Mouse (Mus musculus) granulocyte monocyte progenitor cell, adult 5-6 weeks (primary cell): ENCODE measurements around the gene Sema6d. TPM values are rescaled to one million over a fixed set of nuclear protein-coding genes. Genes with fewer than 3 reads are reported as not detected.

Source experiments
- ATAC-seq: replicated peaks from 2 replicates; pipeline ENCODE4 v1.8.0; 2016; ENCODE audit warnings: mild to moderate bottlenecking, moderate TSS enrichment, inconsistent platforms; ENCODE audit not compliant: poor library complexity, severe bottlenecking
- total RNA-seq, 2 experiments: library from RNA; stranded (forward) in 1 of 2; stranded (reverse) in 1 of 2; fragments of 200-712, 200-1000 nt in 1 of 2; fragments of >200 nt in 1 of 2; fragmentation: Nextera tagmentation in 1 of 2; gene quantifications; 2 replicates each; pipeline ENCODE4 v1.2.3; 2014 to 2017

Sema6d gene
- total RNA-seq, 2 experiments from 2014 or later: 0.10 TPM; not detected in 1

DNA sequence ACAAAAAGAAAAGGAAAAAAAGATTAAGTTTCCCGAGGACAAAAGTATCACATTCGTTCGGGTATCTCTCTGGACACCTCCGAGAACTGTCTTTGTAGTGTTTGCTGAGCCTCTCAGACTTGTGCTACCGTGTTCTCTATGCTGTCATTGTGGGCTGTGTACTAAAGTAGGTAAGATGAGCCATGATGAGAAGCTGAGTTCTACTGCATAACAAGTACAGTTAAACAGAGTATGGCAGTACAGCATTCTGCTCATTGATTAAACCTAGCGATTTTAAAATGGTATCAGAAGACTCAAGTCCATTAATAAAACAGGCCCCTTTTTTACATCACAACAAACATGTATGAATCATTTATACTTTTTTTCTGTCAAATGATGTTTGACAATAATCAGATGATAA, 433.9 kb downstream of the Sema6d start:
- ATAC-seq: no peak

DNA sequence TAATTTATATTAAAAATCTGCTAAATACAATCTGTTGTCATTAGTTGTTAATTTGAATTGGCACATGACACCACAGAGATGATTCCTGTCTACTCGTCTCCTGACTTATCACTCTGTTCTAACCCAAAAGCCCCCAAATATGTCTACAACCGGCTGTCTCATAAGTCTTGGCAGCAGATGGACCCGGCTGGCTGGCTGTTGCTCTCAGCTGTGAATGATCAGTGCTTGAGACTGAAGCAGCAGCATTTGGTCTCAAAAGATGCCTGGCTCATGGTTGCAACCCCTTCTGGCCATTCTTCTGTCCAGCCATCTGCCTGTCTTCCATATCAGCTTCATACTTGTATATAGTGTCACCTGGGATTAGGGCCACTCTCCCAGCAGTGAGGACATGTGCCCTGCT, 434.4 kb downstream of the Sema6d start:
- no peak for ATAC-seq

DNA sequence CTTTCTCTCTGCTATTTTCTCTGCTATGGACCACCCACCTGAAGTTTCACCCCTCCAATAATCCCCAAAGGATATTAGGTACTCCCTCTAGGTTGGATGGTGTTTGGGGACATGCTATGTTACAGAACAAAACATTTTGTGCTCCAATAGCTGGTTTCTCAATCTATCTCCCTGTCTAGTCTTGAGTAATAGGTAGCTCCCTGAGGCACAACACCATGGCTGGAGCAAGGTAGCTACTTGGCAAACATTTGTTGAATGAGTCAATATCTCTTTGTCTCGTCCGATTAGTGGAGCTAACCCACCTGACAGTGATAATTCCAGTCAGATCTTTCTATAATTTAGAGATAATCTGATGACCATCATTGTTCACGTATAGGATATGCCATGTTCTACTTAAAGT, 437.9 kb downstream of the Sema6d start:
- no peak for ATAC-seq

DNA sequence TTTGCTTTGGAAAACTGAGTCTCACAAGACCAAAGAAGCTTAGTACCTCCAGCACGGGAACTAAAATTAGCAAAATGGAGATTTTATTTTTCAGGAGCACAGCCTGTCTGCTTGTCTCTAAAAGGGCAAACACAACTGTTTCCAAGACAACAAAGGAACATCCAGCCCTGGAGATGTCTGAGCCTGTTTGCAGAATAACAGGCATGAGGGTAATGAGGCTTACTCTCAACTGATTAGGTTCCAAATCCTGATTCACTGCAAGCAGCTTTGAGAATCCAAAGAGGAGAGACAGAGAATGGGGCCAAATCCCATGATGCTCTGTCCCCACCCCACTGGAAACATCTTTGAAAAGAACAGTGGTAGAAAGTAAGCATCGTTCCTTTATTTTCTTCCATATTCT, 440.7 kb downstream of the Sema6d start:
- no peak for ATAC-seq

DNA sequence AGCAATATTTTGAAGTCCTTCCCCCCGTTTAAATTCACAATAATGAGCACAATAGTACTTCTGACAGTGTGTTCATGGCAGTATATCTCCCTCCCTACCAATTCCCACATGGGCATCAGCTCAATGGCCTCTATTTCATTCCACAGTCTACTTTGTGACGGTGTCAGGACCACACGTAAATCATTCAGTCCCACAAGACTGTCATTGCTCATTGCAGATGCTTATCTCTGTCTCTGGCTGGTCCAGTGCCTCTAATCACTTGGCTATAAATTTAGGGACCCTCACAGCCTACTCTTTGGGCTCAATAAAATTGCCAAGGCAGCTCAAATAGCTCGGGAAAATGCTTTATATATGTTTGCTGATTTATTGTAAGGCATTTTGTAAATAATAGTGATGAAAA, 441.3 kb downstream of the Sema6d start:
- no peak for ATAC-seq

DNA sequence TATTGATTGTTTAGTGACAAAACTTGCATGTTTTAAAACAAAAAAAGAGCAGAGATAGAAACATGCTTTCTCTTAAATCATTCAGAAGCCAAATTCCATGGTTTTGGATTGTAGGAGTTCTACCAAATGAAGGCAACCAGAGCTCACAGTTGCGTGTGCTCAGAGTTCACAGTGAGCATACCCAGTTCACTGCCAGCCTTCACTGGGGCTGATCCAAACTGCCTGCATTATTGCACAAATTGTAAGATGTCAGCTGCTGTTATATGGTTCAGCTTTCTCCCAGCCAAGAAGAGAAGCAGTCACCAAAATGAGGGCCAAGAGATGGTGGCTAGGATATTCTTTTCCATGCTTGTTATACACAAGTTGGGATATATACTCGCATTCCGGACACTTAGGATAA, 443.1 kb downstream of the Sema6d start:
- ATAC-seq: no peak

DNA sequence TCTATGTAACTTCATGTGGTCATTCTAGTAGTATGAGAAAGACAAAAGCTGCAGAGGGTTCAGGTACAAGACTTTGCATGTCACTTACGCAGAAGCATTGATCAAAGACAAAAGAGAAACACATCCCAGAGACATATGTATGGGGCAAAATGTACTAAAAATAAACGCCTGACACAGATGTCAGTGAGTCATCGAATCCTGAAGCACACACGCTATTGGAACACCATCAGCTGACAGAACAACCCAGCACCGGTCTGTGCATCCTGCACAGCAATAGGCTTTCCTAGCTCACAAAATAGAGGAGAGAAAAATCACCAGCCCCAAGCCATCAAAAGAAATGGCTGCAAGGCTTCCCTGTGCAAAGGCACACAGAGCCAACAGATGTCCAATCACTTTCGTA, 443.8 kb downstream of the Sema6d start:
- no peak for ATAC-seq

DNA sequence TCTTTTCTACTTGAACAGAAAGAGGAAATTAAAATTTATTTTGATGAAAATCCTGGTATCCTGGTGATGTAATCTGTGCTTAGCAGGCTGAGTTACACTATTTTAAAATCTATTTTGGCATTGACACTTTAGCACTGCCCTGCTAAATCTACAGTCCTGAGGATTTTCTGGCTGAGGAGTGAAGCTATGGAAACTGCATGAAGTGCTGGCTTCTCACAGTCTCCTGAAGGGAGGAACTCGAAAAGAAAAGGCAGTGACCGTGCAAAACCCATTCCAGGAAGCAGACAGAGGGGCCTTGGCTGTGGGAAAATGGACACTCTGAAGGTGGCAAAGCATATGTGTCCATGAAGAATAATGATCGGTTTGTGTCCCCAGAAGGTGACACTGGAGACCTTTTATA, 460.5 kb downstream of the Sema6d start:
- no peak for ATAC-seq

DNA sequence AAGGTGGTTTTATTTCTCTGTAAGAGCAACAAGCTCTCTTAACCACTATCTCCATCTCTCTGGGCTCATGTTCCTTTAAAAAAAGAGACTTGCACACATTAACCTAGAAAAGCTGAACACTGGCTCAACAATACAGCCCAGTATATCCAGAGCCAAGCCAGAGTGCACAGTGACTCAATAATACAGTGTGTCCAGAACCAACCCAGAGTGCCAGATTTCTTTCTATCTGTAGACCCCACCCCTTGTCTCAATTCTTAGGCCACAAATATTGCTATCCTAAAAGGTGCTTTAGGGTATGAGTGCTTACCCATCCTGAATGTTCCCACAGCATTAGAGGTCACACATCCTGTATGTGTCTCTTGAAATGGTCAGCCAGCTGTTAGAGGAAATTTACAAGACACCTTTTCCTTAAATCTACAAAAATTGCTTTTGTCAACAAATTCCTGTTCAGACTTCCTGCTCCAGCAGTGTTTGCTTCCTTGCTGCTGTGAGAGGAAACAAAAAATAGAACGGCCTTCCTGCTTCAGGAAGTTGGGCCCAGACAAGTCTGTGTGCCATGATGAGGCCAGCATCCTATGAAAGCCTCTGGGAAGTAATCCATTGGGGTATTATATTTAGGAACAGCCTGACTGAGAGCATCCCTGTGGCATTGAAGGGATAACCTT, 465.1 kb downstream of the Sema6d start:
- ATAC-seq: no peak

DNA sequence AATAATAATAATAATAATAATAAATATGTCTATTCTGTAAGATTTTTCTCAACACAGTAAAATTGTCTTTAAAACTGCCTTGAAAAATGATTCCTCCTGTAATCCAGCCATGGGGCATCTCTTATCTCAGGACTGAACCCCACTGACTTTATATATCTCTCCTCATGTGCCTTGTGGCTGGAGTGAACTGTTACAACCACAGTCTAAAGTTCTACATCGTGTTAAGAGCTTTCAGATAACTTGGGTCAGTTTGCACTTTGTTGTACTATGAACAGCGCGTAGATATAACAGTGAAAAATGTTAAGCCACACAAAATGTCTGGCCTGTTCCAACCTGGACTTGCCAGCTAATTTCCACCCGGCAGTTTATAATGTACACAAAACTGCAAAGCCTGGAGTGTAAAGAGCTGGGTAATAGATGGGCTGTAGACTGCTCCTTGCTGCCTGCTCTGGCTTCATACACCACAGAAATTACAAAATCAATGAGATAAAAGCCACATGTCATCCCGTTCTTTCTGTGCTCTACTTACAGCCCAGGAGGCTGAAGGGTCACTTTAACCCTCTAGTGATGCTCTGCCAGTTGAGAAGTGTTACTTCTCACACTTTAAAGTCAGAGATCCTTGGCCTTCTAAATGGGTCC, 467.2 kb downstream of the Sema6d start:
- ATAC-seq: no peak

DNA sequence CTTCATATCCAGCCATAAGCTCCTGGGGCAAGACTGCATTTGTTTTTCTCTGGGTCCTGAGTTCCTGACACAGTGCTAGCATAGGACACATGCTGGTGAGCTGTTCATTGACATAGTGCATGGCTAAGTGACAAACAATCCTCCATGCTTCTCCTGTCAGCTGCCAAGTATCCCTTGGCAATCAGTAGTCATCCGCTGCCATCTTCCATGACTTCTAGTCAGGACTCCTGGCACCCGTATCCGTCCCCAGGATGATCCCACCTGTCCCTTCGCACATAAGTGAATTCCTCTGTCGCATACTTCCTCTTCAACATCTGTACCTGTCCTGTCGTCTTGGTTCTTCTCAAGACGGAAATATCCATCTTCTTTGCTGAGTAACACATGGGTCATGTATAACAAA, 468.3 kb downstream of the Sema6d start:
- ATAC-seq: no peak

DNA sequence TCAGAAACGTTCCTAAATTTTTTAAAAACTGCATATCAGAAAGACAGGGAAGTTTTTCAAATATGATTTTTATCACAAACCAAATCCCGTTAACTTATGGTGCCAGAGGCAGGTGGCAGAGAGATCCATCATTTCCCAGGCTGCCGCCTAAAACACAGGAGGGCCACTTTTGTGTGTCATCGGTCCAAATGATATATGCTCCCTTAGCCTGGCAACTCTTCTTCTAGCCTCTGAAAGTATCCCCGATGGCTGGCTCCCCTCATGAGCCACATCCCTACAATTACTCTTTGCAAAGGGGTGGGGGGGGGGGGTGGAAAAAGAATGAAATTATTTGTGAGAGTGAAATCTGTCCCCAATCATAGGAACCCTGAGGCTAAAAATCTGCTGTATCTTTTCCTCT, 471.9 kb downstream of the Sema6d start:
- ATAC-seq: no peak

DNA sequence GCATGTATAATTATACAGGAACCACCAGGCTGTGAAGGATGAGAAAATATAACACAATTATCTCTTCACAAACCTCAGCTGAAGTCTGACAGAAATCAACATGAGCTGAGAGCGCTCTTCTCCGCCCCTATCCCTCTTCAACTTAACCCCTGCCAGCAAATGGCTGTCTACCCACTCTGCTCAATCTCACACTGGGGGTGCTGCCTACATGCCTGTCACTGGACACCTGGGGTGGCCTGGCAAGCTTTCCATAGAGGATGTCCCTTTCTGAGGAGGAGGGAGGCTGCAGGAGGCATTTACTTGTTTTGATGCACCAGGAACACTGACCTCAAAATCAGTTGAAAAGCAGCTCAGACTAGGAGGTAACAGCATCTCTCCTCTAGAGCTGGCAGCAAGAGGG, 472.3 kb downstream of the Sema6d start:
- ATAC-seq: no peak

DNA sequence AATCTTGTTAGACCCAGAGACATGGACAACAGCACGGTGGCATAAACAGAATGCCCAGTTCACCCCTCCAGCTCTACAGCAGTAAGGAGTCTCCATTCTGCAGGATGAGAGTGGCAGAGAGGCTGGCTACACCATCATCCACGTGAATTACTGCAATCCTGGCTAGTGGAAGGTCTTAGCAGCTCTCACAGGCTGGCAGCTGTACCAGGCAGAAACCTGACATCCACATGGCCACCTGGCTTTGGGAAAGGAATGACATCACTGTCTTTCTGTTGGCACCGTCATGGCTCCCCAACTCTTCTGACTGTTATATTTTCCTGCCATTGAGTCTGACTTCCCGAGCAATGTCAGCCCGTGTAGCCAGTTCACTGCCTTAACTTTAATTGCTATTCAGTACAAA, 474.0 kb downstream of the Sema6d start:
- no peak for ATAC-seq

DNA sequence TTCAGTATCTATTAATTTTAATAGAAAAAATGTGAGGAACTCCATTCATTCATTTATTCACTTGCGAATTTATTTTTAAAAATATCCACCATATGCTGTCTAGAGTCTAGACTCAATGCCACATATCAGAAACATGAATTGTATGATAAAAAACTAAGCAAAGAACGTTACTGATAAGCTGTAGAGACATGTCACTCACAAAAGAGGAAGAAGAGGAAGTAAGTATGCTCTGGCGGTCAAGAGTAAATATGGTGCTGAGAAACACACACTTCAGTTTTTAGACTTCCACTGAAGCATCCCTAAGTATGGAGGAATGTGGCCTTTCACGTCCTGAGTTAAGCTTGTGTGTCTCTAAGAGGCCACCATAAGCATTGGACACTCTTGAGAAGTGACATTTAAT, 484.0 kb downstream of the Sema6d start:
- ATAC-seq: peak; percentile 70

DNA sequence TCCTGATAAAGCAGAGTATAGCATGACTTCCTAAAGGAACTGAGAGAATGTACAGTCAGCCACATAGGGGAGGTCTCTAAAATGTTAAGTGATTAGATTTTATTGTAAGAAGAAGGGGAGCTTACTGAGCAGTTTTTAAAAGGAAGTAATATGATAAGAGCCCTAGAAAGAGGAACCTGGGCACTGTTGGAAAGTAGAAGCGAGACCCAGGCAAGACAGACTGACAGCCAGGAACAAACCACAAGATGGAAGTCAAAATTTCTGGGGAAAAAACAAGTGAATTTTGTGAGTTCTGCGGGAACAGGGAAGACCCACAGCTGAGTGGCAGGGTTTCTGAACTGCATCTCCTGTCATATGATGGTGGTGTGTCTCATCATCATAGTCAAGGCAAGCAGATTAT, 486.3 kb downstream of the Sema6d start:
- peak; percentile 86 for ATAC-seq

DNA sequence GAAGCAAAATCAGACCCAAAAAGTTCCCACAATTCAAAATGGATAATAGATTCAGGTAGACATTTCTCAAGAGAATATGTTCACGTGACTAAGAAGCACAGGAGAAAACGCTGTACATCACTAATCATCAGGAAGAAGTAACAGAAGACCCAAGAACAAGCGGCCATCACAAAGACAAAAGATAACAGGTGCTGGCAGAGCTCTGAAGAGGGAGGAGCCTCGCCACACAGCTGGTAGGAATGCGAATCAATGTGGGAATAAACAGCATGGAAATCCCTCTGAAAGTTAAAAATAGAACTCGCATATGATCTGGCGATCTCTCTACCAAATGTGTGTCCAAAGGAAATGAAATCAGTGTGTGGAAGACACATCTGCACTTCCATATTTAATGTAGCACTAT, 493.8 kb downstream of the Sema6d start:
- no peak for ATAC-seq

DNA sequence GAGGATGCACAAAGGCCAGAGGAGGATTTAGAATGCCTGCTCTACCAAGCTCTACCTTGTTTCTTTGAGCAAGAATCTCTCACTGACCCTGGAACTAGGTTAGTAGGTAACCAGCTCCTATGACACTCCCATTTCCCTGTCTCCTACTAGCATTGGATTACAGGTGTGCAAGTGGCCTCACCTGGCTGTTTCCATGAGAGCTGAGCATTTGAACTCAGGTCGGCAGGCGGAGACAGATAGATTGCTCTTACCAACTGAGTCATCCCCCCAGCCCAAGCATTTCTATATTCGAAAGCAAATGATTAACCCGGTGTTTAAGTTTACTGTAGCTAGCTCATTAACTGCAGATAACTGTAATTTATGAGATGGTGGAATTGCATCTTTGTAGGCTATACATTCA, 503.0 kb downstream of the Sema6d start:
- no peak for ATAC-seq

DNA sequence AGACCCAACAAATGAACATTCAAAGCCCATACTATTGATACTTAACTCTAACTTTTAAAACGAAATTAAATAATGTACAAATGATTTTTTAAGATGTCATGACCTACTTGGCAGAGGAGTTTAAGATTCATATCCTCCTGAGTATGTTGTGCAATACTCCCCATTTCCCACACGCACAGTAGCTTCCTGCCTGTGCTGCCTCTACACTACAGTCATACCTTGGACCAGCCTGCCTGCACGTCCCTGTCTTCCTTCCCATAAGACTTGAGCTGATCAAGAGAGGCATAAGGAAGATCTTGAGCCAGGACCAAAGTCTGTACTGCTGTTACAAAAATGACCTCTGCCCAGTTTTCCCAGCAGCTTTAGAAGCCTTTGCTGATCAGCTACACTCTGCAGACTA, 509.2 kb downstream of the Sema6d start:
- ATAC-seq: peak; percentile 94

DNA sequence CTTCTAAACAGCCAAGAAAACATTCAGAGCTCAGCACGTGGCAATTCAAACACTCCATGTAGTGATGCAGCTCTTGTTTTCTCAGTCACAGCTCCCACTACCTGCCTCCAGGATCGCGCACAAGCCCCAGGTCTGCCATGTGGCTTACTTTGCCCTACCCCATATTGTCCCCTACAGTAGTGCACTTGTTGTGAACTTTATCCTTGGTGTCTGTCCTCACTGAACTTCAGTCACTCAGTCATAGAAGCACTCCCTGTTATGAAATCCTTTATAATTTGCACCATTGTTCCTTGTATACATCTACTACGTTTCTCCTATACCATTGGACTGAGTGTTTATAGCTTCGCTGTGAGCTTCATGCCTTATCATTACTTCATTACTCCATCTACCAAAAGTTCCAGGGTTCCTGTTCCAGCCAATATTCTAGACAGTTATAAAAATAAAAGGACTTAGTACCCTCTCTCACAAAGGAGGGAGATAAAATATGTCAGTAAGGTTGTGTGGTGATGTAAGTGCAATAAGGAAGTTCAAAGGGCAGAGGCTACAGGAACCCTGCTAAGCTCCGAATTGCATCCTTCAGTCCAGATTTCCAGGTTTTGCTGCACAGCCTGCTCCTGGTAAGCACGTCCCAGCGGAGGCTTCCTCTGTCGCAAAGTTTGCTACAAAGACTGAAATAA, 512.1 kb downstream of the Sema6d start:
- ATAC-seq: no peak

DNA sequence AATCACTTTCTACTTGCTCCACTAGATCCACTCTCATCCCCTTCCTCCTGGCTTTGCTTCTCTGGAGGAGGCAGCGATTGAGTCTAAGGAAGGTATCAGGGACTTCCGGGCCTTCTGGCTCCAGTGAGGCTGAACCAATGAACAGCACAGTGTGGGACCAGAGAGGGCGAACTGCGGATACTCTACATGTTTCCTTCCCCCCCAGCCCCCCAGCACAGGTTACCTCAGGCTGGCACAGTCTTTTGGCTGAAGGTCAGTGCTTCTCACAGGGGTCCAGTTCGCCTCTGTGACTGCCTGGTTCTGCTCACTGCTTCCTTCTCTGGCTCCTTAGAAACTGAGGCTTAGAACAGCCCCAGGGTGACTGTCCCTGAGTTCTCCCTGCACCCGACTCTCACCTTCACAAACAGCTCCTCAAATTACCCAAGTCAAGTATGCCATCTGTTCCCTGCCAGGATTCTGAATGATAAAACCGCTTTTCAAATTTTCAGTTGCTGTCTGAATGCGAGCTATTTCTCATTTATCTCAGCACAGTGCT, 512.7 kb downstream of the Sema6d start:
- ATAC-seq: no peak

DNA sequence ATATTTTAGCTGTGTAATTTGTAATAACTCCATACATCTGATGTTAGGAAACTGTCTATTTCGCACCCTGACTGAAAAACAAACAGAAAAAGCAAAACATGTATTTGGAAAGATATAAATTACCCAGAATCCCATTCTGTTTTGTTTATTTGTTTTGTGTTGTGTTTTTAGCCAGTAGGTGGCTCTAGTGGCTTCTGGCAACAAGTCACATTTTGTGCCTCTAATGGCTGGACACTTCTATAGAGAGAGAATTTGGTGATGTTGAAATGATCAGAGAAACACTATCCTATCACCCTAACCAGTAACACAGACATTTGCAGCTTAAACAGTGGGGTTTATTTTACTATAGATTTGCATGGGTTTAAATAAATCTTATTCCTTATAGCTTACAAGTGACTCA, 515.6 kb downstream of the Sema6d start:
- no peak for ATAC-seq
